In genomic region chr2:93813343-93813742, GRCm38 (mm10) we compare ENCODE assay signal across 29 mouse cellular contexts. TPM values are rescaled to one million over a fixed set of nuclear protein-coding genes. Genes with fewer than 3 reads are reported as not detected.
A peak's percentile ranks its signal among the peaks of the same experiment; 100 is the strongest.
DNase-seq lines count a peak whose midpoint lies in the region; ATAC-seq and TF ChIP-seq lines count a peak whose summit lies in the region.
"Had no signal": no experiment of that assay in that cellular context is flagged by ENCODE, and none has a peak within 500 bp of the region (broad histone marks: within the 10 kb centered on the region; RNA-seq: fewer than 3 reads in every experiment).

No protein-coding gene starts in this region.

- no peak for TF ChIP-seq POLR2A in testis, adult 2 months (IDR thresholded peaks at IDR 0.05; ENCODE audit: control insufficient read depth, low read depth, low read length)

- H3K4me1 ChIP-seq in testis, adult 2 months (ENCODE audit: control insufficient read depth, insufficient read depth, low read length), result peaks cover 8% of the 10 kb centered on the region
- H3K4me1 ChIP-seq: embryonic facial prominence, embryonic 12.5 days; embryonic facial prominence, embryonic 15.5 days; heart, embryonic 13.5 days had no signal

- TF ChIP-seq CTCF in testis, adult 2 months (IDR thresholded peaks at IDR 0.05; ENCODE audit: control insufficient read depth, insufficient read depth, insufficient replicate concordance, low read depth, low read length), result peak; percentile 61; the same call in 1 of the 2 replicates

- no peaks in the 10 kb centered on the region for H3K27me3 ChIP-seq in testis, adult 2 months (ENCODE audit: control insufficient read depth, insufficient read depth, low read length)
- H3K27me3 ChIP-seq: embryonic facial prominence, embryonic 12.5 days; embryonic facial prominence, embryonic 15.5 days; heart, embryonic 13.5 days had no signal

- H3K4me3 ChIP-seq in testis, adult 2 months (ENCODE audit: control insufficient read depth, low read depth, low read length), result peak overlapping the region; percentile 13
- H3K4me3 ChIP-seq: embryonic facial prominence, embryonic 12.5 days; embryonic facial prominence, embryonic 15.5 days; gastrocnemius, adult 2 months; heart, embryonic 13.5 days had no signal

- no peaks in the 10 kb centered on the region for H3K36me3 ChIP-seq in testis, adult 2 months (ENCODE audit: control insufficient read depth, insufficient read depth, low read length)

- H3K27ac ChIP-seq in testis, adult 2 months (ENCODE audit: control insufficient read depth, insufficient read depth, low read depth, low read length), result no peak overlapping the region
- H3K27ac ChIP-seq: embryonic facial prominence, embryonic 12.5 days; embryonic facial prominence, embryonic 15.5 days; gastrocnemius, adult 2 months; heart, embryonic 13.5 days; hindbrain, embryonic 14.5 days; hindbrain, postnatal 0 days had no signal

- DNase-seq in cerebellum, adult 9-10 months, result peak; percentile 11
- DNase-seq in cerebellum, adult 8-10 months, result no peak
- DNase-seq in testis, postnatal 10 days (ENCODE audit: low spot score), result no peak
- DNase-seq in R1 (ENCODE audit: low read depth, low spot score), result peak; percentile 66
- DNase-seq in adrenal gland, postnatal 14 days, result no peak
- DNase-seq: adrenal gland, postnatal 10 days; B cell, adult 2 months; cerebellum, postnatal 14 days; forebrain, postnatal 0 days; gastrocnemius, adult 2 months; gastrocnemius, postnatal 14 days; heart, adult 18-20 months; heart, postnatal 14 days; heart, postnatal 4 days; kidney, adult 18-20 months had no signal

- ATAC-seq in CD4-positive, CD25-positive, alpha-beta regulatory T cell, adult 4 months, result no peak
- ATAC-seq: forebrain, embryonic 14.5 days; forebrain, postnatal 0 days; hindbrain, postnatal 0 days; inflammation-experienced regulatory T-cells, adult 6 months; intestine, embryonic 16.5 days had no signal

RNA-seq across cellular contexts. Expression of gene Ext2, which starts 9.0 kb away (rescaled TPM):
- 15.5 and 17.6 TPM in 2 replicates for polyA plus RNA-seq in testis, adult 2 months (2012; rRNA removed)
- 78.2 and 90.1 TPM in 2 replicates for total RNA-seq in adrenal gland, postnatal 14 days (2021)
- 10 to 100 TPM; 16.0 to 18.3 TPM for polyA plus RNA-seq in CD4-positive, CD25-positive, alpha-beta regulatory T cell, adult 4 months (2017; shearing (Covaris generic))

RNA-seq across cellular contexts. Expression of gene Accs, which starts 36.4 kb away (rescaled TPM):
- 2.5 and 2.6 TPM in 2 replicates for polyA plus RNA-seq in testis, adult 2 months (2012; rRNA removed)
- total RNA-seq in adrenal gland, postnatal 14 days (2021), result 6.7 and 11.6 TPM in 2 replicates
- 10 to 100 TPM; 11.7 to 21.4 TPM for polyA plus RNA-seq in CD4-positive, CD25-positive, alpha-beta regulatory T cell, adult 4 months (2017; shearing (Covaris generic))

RNA-seq across cellular contexts. Expression of gene Accsl, which starts 55.6 kb away (rescaled TPM):
- 0.18 TPM in 1 of 2 replicates, not detected in the other for polyA plus RNA-seq in testis, adult 2 months (2012; rRNA removed)
- 1.2 TPM in 2 replicates for total RNA-seq in adrenal gland, postnatal 14 days (2021)
- polyA plus RNA-seq in CD4-positive, CD25-positive, alpha-beta regulatory T cell, adult 4 months (2017; shearing (Covaris generic)), result not detected
- total RNA-seq: common myeloid progenitor, adult 5-6 weeks; gastrocnemius, adult 2 months; gastrocnemius, postnatal 14 days; gastrocnemius, postnatal 4 days; heart, adult 18-20 months; heart, postnatal 14 days; heart, postnatal 4 days; hindbrain, postnatal 0 days; MEL had no signal
- polyA plus RNA-seq: embryonic facial prominence, embryonic 12.5 days; heart, embryonic 13.5 days; heart, embryonic 16.5 days; inflammation-experienced regulatory T-cells, adult 6 months; intestine, embryonic 16.5 days had no signal

Comparison
In these comparisons a context has a peak if more than half of its experiments do, and no peak if none do; other contexts are left out.
1. DNase-seq: peak in cerebellum, adult 9-10 months (single experiment) and R1 (single experiment); none in cerebellum, adult 8-10 months (single experiment), testis, postnatal 10 days (single experiment) and adrenal gland, postnatal 14 days (single experiment).